Mouse (Mus musculus) embryonic fibroblast, embryonic 13.5 days (primary cell): ENCODE results near the gene 4930518I15Rik. TPM values are rescaled to one million over a fixed set of nuclear protein-coding genes. Genes with fewer than 3 reads are reported as not detected.

Source experiments
- H3K27ac ChIP-seq: 2 replicates; pipeline ENCODE4 v1.5.1; 2012; ENCODE audit warnings: low read length, control low read depth, inconsistent platforms; ENCODE audit not compliant: insufficient read depth
- H3K4me1 ChIP-seq: 2 replicates; pipeline ENCODE4 v1.6.1; 2011; ENCODE audit warnings: low read length; ENCODE audit not compliant: control insufficient read depth, insufficient read depth
- H3K4me3 ChIP-seq: 2 replicates; pipeline ENCODE4 v1.5.1; 2011; ENCODE audit warnings: mild to moderate bottlenecking, control low read depth, low read length; ENCODE audit not compliant: insufficient read depth
- CTCF ChIP-seq: IDR thresholded peaks from 2 replicates; pipeline ENCODE4 v1.5.1; 2011; ENCODE audit warnings: mild to moderate bottlenecking, control low read depth, low read length, moderate library complexity, borderline replicate concordance; ENCODE audit not compliant: insufficient read depth
- POLR2A ChIP-seq: IDR thresholded peaks from 2 replicates; pipeline ENCODE4 v1.6.1; 2011; ENCODE audit warnings: low read depth, mild to moderate bottlenecking, control low read depth, low read length, moderate library complexity
- polyA plus RNA-seq: library from polyadenylated mRNA; stranded (reverse); fragments of >200 nt; gene quantifications from 2 replicates; pipeline ENCODE4 v1.2.4, GENCODE M21; 2011; ENCODE audit warnings: low read depth; ENCODE audit not compliant: missing spikeins, insufficient read length

The 4930518I15Rik gene
- polyA plus RNA-seq, 1 experiment: 2.4 TPM

DNA sequence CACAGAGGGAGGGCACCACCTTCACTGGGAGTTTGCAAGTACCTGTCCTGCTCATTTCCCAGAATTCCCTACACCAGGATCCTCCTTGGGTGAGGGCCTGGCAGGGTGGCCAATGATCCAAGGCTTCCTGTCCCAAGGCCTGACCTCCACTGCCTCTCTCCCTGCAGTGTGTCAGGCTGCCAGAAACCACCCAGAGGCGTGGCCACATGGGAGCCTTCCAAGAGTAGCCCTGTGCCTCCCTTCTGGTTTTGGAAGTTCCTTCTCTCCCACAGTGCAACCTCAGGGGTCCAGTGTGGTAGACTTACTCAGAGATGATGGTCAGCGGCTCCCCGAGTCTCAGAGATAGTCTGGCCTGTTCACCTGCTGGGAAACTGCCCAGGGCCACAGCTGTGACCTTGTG is 21.8 kb upstream of the 4930518I15Rik start:
- no peak overlapping the region for H3K4me3 ChIP-seq

DNA sequence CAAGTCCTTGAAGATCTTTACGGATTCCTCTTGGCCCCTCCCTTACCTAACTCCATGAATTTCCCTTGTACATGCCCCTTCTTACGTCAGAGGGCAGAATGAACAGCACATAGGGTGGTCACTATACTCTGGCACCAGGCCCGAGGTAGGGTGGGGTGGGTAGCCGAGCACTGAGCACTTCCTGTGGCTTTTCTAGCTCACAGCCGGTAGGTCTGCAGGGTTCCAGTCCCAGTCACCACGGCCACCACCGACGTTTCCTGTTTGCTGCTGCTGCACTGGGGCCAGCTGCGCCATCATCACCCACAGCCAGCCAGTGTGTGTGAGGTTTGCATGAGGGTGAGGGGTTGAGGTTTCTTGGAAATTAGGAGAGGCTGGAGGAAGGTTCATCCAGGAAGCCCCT is 20.0 kb upstream of the 4930518I15Rik start:
- no peak overlapping the region for H3K4me3 ChIP-seq
- no peak for TF ChIP-seq CTCF
- TF ChIP-seq POLR2A: no peak
- no peaks in the 10 kb centered on the region for H3K4me1 ChIP-seq
- no peak overlapping the region for H3K27ac ChIP-seq

More for the DNA sequence above, 21.8 kb upstream of the 4930518I15Rik start:
- no peak for TF ChIP-seq POLR2A
- no peak for TF ChIP-seq CTCF
- H3K4me1 ChIP-seq: no peaks in the 10 kb centered on the region
- no peak overlapping the region for H3K27ac ChIP-seq

DNA sequence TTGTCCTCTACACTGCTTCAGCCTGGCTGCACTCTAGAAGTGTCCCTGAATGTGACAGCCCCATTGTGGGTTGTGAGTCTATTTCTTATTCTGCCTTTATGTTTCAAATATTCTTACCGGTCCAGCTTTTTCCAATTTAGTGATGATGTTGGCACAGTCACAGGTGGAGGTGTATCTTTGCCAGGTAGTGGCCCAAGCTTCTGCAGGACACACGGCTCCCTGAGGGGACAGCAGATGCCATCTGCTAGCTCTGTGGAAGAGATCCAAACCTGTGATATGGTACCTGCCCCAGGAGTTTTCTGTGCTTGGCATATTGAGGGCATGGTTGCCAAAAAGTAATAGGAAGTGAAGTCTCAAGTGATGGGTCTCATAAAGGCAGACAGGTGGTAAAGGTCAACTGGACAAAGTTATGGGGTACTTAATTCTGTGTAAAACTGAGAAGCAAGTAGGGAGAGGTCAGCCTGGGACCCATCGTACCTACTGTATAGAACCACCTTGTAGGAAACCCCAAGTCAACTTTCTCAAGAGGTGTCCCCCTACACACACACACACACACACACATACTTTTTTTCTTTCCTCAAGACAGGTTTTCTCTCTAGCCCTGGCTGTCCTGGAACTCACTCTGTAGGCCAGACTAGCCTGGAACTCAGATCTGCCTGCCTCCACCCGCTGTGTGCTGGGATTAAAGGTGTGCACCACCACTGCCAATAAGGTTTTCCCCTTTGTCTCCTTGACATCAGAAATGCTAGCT is 17.2 kb upstream of the 4930518I15Rik start:
- TF ChIP-seq CTCF: no peak
- TF ChIP-seq POLR2A: no peak
- Histone ChIP-seq H3K27ac (no peak overlapping the region), H3K4me3 (no peak overlapping the region), H3K4me1 (peaks cover 2% of the 10 kb centered on the region)

DNA sequence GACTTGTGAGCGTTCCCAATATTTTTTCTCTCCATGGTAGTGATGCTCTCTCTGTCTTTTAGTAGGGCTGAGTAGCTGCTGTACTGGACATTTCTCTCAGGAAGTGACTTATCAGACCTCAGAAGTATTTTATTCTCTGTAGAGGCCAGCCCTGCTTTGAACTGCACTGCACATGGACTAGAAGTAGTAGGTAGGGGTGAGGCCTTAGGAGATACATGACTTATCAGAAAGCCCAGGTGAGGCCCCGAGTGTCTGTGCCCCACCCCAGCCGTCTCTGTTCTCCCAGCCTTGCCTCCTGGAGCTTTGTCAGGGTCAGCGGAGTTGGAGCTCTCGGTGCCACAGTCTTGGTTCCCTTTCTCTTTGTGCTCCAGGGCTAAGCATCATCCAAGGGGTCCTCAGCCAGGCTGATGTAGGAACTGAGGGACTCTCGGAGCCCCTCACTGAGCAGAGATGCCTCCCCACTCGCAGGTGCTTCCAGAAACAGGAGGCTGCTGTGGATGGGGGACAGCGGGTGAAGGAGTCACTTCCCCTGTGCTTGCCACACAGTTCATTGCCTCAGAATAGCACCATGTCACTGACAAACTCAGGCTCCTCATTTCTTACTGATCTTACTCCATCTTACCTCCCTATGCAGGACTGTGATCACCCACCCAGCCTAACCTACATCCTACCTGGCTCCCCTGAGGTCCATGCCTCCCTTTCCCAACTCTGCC is 16.5 kb upstream of the 4930518I15Rik start:
- peaks cover 3% of the 10 kb centered on the region for H3K4me1 ChIP-seq
- TF ChIP-seq POLR2A (no peak), CTCF (no peak)
- H3K27ac ChIP-seq: no peak overlapping the region
- no peak overlapping the region for H3K4me3 ChIP-seq

DNA sequence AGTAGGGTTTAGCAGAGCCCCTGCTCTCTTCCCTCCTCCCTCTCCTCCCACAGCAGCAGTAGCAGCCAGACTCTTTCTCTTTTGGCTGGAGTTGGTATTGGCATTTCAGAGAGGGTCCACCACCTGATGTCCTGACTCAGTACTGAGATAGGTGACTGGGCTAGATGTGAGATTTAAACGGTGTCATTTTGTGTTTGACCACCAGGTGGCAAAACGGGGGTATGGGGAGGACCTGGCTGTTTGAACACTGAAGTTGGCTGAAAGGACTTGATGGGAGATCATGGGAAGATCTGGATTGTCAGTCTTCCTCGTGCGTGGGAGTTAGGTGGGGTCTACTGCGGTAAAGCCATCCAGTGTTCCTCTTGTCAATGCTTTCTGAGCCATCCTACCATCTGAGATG is 15.9 kb upstream of the 4930518I15Rik start:
- no peak overlapping the region for H3K27ac ChIP-seq
- H3K4me1 ChIP-seq: peaks cover 3% of the 10 kb centered on the region
- TF ChIP-seq CTCF (no peak), POLR2A (no peak)
- H3K4me3 ChIP-seq: no peak overlapping the region

DNA sequence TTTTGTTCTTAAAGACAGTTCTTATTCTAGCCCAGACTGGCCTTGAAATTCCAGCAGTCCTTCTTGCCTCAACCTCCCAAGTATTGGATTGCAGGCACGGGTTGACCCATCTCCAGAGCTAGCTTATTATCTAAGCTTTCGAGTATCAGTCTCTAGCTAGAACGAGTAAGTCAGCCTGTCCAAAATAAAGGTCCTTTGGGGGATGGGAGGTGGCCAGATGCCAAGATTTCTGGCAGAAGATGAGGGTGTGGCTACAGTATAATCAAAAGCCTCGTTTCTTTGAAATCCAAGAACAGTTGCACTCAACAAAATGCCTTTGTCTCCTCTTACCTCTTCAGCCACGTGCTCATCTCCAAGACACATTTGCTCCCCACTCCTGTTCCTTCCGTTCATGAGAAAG is 12.8 kb upstream of the 4930518I15Rik start:
- no peak for TF ChIP-seq POLR2A
- TF ChIP-seq CTCF: no peak
- H3K27ac ChIP-seq: no peak overlapping the region
- no peak overlapping the region for H3K4me3 ChIP-seq
- peaks cover 3% of the 10 kb centered on the region for H3K4me1 ChIP-seq

DNA sequence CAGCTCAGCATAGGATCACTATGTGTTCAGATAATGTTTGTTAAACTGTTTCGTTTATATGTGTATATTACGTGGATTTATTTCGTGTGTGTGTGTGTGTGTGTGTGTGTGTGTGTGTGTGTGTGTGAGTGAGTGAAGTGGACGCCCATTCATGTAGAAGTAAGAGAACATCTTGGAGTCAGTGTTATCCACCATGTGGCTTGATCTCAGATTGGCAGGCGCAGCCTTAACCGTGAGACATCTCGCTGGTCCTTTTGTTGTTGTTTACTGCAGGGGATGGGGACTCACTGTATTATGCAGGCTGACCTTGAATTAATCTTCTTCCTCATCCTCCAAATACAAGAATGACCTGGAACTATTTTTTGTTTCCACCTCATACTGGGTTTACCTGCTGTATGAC is 11.8 kb upstream of the 4930518I15Rik start:
- no peak overlapping the region for H3K27ac ChIP-seq
- no peak for TF ChIP-seq CTCF
- TF ChIP-seq POLR2A: no peak
- H3K4me1 ChIP-seq: peaks cover 4% of the 10 kb centered on the region
- no peak overlapping the region for H3K4me3 ChIP-seq

DNA sequence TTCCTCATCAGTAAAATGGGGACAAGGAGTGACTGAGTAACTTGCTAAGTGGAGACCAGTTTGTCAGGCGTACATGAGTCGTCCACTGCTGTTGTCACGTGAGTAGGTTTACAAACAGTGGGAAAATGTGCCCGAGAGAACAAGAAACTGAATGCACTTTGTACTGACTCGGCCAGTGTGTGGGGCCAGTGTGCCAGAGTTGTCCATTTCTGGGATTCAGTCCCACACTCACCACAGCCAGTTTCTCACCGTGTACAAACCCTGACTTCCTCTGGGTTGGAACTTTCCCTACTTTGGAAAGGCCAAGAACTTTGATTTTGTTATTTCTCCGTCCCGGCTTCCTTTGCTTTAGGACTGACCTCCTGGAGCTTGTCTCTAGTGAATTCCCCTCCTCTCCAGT is 11.2 kb upstream of the 4930518I15Rik start:
- Histone ChIP-seq H3K27ac (no peak overlapping the region), H3K4me3 (no peak overlapping the region), H3K4me1 (peaks cover 7% of the 10 kb centered on the region)
- no peak for TF ChIP-seq CTCF
- no peak for TF ChIP-seq POLR2A

DNA sequence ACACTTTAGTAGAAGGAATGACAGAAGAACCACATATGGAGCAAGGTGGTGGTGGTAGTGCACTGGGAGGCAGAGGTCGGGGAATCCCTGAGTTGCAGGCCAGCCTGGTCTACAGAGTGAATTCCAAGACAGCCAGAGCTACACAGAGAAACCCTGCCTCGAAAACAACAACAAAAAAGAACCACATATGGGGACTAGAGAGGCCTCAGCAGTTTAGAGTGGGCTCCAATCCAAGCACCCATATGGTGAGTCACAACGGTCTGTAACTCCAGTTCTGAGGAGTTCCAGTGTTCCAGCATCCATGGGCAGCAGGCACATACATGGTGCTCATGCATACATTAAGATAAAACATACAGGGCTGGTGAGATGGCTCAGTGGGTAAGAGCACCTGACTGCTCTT is 6.7 kb upstream of the 4930518I15Rik start:
- H3K4me3 ChIP-seq: peak overlapping the region; percentile 95
- no peak for TF ChIP-seq POLR2A
- no peak for TF ChIP-seq CTCF
- H3K27ac ChIP-seq: no peak overlapping the region
- 0 out of 2 replicates have a peak, but pooled peaks cover 3% of the 10 kb centered on the region for H3K4me1 ChIP-seq

DNA sequence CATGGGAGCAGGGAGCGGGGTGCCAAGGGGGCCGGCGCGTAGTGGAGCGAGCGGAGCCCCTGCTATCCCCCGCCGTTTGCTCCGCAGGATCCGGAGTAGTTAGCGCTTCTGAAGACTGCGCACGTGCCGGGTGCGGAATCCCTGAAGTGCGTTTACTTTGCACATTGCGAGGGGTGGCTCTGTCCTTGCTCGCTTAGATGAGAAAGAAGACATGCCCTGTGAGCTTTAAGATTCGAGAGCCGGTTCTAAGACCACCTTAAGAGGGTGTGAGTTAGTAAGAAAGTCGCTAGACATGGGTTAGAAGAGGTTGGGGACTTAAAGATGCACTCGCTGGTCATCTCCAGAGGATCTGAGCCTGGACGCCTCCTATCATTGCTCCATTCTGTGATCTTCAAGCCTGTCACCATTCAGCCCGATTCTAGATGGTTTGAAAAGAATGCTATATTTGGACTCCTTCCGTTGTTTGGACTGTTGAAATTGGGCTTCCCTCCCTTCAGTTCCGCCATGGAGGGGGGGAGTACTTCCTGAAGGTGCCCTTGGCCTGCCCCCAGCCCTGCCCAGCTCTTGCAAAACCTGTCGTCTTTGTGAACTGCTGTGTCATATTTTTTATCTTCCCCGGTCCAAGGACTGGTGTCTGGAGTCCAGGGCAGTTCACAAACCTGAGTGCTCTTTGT is 5.9 kb upstream of the 4930518I15Rik start:
- H3K4me3 ChIP-seq: peak overlapping the region; percentile 95
- TF ChIP-seq CTCF (no peak), POLR2A (peak; percentile 9; the same call in 1 of the 2 replicates)
- 0 out of 2 replicates have a peak, but pooled peaks cover 3% of the 10 kb centered on the region for H3K4me1 ChIP-seq
- peak overlapping the region; percentile 54 for H3K27ac ChIP-seq
